Mouse (Mus musculus): ENCODE data around the gene Lrrc74a. TPM values are rescaled to one million over a fixed set of nuclear protein-coding genes. Genes with fewer than 3 reads are reported as not detected.

Gene Lrrc74a
- not detected for polyA plus RNA-seq (2014; fragmentation: Illumina TruSeq; extraction: RNeasy Lipid Tissue Mini Kit (QIAGEN cat#74804); ENCODE audit: low read depth, low replicate concordance)

DNA sequence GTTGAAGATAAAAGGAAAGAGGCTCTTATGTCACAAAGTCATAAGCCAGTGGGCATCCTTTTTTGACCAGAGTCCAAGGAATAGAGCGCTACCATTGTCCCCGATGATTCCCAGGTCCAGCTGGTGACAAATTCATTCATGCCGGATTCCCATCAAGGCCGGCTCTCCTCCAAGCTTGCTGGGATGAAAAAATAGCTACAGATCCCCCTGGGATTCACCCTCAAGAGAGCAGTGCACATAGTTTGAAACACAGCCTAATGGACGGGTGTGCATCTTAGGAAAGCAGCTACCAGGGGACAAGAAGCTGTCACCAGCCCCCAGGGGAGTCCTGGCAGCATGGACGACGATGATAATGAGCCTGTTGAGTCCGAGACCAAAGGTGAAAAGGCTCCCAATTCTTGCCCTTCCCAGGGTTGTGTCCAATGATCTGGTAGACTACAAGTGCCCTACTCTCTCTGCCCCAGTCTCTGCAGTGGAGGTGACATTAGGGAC is at the start of gene Lrrc74a:
Lrrc74a (plus strand) TSS at position 51 of the 492 bp plus-strand sequence.

DNA sequence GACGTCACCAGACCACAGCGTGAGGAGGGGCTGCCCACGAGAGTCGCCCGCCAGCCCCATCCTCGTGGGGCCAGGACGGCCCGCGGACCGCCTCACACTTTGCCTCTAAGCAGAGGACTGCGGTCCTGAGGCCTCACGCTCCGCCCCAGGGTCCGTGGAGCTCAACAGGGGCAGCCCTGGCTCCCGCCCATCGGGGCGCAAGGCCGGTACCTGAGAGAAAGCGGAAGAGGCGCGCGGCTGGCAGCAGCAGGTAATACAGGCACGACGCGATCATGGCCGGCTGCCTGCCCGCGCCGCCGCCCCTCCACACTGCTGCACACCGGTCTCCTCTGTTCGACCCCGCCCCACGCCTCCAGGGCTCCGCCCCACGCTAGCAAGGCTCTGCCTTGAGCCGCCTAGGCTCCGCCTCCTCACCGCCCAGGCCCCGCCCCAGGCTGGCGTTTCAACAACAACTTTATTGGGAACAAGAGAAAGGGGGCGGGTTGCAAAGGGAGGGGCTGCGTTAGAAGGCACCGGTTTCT is 8.0 kb upstream of the Lrrc74a start, which contains the start of gene Angel1:
Angel1 (minus strand) TSS at position 341 of the 521 bp plus-strand sequence.

Other genes with a start within 250 kb of the Lrrc74a start
- not detected for gene Vash1, start 55.7 kb upstream of the Lrrc74a start, polyA plus RNA-seq (2014; fragmentation: Illumina TruSeq; extraction: RNeasy Lipid Tissue Mini Kit (QIAGEN cat#74804); ENCODE audit: low read depth, low replicate concordance)
- gene Angel1, start 7.9 kb upstream of the Lrrc74a start, polyA plus RNA-seq (2014; fragmentation: Illumina TruSeq; extraction: RNeasy Lipid Tissue Mini Kit (QIAGEN cat#74804); ENCODE audit: low read depth, low replicate concordance): 0.87 TPM
- 35.5 TPM for gene Irf2bpl, start 150.4 kb downstream of the Lrrc74a start, polyA plus RNA-seq (2014; fragmentation: Illumina TruSeq; extraction: RNeasy Lipid Tissue Mini Kit (QIAGEN cat#74804); ENCODE audit: low read depth, low replicate concordance)
- 17.6 TPM for gene Cipc, start 212.7 kb downstream of the Lrrc74a start, polyA plus RNA-seq (2014; fragmentation: Illumina TruSeq; extraction: RNeasy Lipid Tissue Mini Kit (QIAGEN cat#74804); ENCODE audit: low read depth, low replicate concordance)

Measured in adrenal gland, adult 10 weeks (tissue).